Mouse (Mus musculus) lung, postnatal 0 days (tissue): Measurements from ENCODE around the gene Eci1.
"Not testable (repeated sequence)": the region's sequence is repeated elsewhere in the genome, so short reads cannot be mapped to it uniquely, and the experiment has no call there.

Source experiments
- CTCF ChIP-seq: IDR thresholded peaks from 2 replicates; pipeline ENCODE4 v1.5.1; 2016; ENCODE audit warnings: antibody characterized with exemption, mild to moderate bottlenecking
- EP300 ChIP-seq: IDR thresholded peaks from 2 replicates; pipeline ENCODE4 v1.6.1; 2016; ENCODE audit warnings: antibody characterized with exemption, mild to moderate bottlenecking, control low read depth

- TF ChIP-seq CTCF, EP300: not testable (repeated sequence)
Observed at GRCm38 (mm10) chr17:24425326-24425725, 1.1 kb upstream of the Eci1 start.
